Mouse (Mus musculus): ENCODE data around the gene Khnyn.

Khnyn gene

DNA sequence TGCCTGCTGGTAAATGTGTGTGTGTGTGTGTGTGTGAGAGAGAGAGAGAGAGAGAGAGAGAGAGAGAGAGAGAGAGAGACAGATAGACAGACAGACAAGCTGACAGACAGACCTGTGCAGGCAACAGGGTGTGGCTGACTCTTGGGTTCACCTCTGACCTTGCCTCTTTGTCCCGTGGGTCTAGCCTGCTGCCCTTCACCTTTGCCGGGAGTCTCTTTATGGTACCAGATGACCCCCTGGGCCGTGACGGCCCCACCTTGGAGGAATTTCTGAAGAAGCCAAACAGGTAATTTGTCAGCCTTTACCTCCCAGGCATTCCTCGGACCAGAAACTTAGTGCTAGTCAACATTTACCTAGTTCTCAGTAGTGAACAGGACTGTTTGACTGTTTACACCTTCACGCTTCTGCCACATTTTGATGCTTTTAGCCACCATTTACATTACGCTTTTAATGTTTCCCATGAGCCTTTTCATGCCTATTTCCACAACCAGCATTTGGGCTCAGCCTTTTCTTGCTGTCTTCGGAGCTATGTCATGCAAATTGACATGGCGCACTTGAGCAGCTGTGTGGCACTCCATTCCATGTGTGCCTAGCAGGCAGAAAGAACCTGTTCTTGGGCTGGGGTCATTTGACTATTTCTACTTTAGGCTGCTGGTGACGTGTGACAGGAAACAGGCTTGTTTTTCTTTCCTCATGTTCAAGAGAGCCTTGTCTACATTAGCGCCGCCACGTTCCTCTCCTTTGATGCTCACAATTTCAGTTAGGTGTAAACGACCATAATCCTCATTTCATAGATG is 16.3 kb upstream of the Khnyn start:
- in situ Hi-C loops (cut with MboI; ENCODE audit: low pct_unique_long_range_greater_than_20kb in 1 of 2, low sequenced_read_pairs in 2 of 2, unreplicated experiment in 1 of 2), result no loop called here

DNA sequence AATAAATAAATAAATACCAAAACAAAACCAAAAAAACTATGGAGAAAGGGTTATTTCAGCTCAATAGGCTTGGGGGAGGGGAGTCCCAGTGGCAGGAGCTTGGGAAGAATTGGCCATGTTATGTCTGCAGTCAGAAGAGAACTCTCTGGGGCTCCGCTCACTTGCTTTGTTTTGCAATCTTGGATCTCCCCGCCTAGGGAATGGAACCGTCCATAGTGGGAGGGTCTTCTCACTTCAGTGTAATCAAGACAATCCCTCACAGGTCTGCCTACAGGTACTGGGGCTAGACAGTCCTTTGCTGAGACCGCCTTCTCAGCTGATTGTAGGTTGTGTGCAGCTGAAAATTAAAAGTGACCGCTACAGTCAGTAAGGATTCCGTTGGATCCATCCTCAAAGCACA is 15.2 kb upstream of the Khnyn start:
- in situ Hi-C loops (cut with MboI; ENCODE audit: low pct_unique_long_range_greater_than_20kb in 1 of 2, low sequenced_read_pairs in 2 of 2, unreplicated experiment in 1 of 2), result no loop called here

GRCm38 (mm10) chr14:55872039-55872438 is 12.7 kb upstream of the Khnyn start:
- in situ Hi-C loops (cut with MboI; ENCODE audit: low pct_unique_long_range_greater_than_20kb in 1 of 2, low sequenced_read_pairs in 2 of 2, unreplicated experiment in 1 of 2), result no loop called here

GRCm38 (mm10) chr14:55872551-55872950 is 12.2 kb upstream of the Khnyn start:
- in situ Hi-C loops (cut with MboI; ENCODE audit: low pct_unique_long_range_greater_than_20kb in 1 of 2, low sequenced_read_pairs in 2 of 2, unreplicated experiment in 1 of 2), result no loop called here

- in situ Hi-C loops (cut with MboI; ENCODE audit: low pct_unique_long_range_greater_than_20kb in 1 of 2, low sequenced_read_pairs in 2 of 2, unreplicated experiment in 1 of 2), result no loop called here
These were observed 11.5 kb upstream of the Khnyn start for GRCm38 (mm10) chr14:55873242-55873713.

GRCm38 (mm10) chr14:55873714-55874683 is 10.7 kb upstream of the Khnyn start:
- in situ Hi-C loops (cut with MboI; ENCODE audit: low pct_unique_long_range_greater_than_20kb in 1 of 2, low sequenced_read_pairs in 2 of 2, unreplicated experiment in 1 of 2), result no loop called here

DNA sequence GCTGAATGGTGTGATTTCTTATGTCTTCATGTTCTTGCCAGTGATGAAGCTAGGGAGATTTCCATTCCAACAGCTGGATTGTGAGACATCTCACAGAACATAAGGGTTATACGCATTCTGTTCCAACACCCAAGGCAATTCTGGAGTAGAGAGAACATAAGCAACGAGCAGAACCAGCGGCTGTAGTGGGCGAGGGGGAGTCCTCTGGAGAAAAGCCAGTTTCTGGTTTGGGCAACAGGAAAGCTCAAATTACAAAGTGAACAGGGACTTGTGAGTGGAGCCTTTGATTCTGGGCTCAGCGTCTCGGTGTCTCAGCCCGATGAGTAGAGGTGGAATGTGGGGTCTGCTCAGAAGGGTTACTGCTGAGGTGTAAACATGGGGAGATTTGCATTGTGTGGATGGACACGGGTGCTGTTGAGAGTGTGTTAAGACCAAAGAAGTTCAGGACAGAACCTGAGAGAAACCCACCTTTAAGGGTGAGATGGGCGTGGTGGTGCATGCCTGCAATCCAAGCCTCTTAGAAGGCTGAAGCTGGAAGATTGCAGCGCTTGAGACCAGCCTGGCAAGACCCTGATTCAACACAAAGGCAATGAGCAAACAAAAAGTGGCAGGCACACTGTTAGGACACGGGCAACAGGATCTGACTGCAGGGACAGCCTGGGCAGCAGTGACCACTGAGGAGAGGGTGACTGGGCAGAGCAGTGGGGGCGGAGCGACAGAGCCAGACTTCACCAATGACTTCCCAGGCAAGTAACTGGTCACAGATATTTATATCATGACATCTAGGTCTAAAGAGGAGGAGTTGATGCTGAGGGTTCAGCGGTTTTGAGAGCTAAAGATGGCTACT is 7.1 kb upstream of the Khnyn start:
- in situ Hi-C loops (cut with MboI; ENCODE audit: low pct_unique_long_range_greater_than_20kb in 1 of 2, low sequenced_read_pairs in 2 of 2, unreplicated experiment in 1 of 2), result loop anchor here in 1 of 2 experiments (5.0 kb wide), 1 partner anchor 35 kb away; no protein-coding TSS in a partner anchor

DNA sequence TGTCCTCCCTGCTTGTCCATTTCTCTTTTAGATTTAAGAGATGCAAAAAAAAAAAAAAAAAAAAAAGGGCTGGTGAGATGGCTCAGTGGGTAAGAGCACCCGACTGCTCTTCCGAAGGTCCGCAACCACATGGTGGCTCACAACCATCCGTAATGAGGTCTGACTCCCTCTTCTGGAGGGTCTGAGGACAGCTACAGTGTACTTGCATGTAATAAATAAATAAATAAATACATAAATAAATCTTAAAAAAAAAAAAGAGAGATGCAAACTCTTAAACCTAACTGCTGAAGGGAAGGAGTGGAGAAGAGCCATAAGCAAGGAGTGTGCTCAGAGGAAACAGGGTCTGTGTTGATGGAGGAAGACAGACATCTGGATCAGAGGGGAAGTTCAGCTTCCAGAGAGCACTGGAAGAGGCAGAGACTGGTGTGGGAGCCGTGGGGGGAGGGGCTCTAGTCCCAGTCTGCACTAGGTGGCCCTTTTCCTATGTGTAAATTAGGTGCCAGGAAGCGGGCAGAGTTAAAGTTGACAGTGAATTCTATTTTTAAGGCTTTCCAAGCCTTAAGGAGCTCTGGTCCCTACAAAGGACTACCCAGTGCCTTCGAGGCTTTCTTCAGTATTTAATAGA is 6.3 kb upstream of the Khnyn start:
- in situ Hi-C loops (cut with MboI; ENCODE audit: low pct_unique_long_range_greater_than_20kb in 1 of 2, low sequenced_read_pairs in 2 of 2, unreplicated experiment in 1 of 2), result loop anchor here in 1 of 2 experiments (5.0 kb wide), 1 partner anchor 34 kb away; no protein-coding TSS in a partner anchor

DNA sequence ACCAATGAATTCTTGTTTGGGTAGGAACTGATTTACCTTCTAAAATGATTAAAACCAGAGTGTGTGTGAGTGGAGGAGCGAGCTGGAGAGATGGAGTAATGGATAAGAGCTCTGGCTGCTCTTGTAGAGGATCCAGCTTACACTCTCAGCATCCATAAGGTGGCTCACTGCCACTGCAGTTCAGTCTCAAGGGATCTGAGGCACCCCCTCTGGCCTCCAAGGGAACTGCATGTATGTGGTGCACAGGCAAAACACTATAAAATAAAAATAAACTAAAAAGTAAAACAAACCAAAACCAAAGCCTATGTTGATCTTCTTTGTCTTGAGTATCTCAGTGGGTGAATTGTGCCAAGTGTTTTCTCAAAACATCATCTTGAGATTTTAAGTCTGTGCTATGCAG is 5.1 kb upstream of the Khnyn start:
- in situ Hi-C loops (cut with MboI; ENCODE audit: low pct_unique_long_range_greater_than_20kb in 1 of 2, low sequenced_read_pairs in 2 of 2, unreplicated experiment in 1 of 2), result loop anchor here in 1 of 2 experiments (5.0 kb wide), 1 partner anchor 33 kb away; no protein-coding TSS in a partner anchor

- in situ Hi-C loops (cut with MboI; ENCODE audit: low pct_unique_long_range_greater_than_20kb in 1 of 2, low sequenced_read_pairs in 2 of 2, unreplicated experiment in 1 of 2), result no loop called here
These were observed 3.8 kb upstream of the Khnyn start for GRCm38 (mm10) chr14:55880982-55881381.

GRCm38 (mm10) chr14:55882171-55882641 is 2.5 kb upstream of the Khnyn start:
- in situ Hi-C loops (cut with MboI; ENCODE audit: low pct_unique_long_range_greater_than_20kb in 1 of 2, low sequenced_read_pairs in 2 of 2, unreplicated experiment in 1 of 2), result no loop called here

DNA sequence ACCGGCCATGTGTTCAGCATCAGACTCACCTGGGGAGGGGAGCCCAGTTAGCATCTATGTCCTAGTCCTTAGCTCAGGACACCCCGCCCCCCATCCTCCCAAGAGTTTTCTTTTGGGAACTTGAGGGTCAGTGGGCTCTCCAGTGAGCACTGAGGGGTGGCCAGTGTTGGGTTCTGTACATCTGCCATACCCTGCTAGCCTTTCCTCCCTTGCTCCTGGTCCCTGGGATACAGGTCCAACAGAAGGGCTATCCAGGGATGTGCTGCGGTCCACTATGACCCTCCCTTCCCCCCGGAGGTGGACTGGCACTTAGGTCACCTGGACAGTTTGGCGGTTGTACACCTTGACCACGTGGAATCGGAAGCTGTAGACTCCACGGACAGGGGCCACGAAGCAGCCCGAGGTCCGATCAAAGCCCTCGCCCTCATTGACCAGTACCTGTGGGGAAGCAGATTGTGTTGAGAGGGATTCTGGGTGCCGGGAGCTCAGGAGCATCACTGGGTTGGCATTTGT is 1.5 kb upstream of the Khnyn start:
- in situ Hi-C loops (cut with MboI; ENCODE audit: low pct_unique_long_range_greater_than_20kb in 1 of 2, low sequenced_read_pairs in 2 of 2, unreplicated experiment in 1 of 2), result no loop called here

GRCm38 (mm10) chr14:55883663-55884062 is 1.1 kb upstream of the Khnyn start:
- in situ Hi-C loops (cut with MboI; ENCODE audit: low pct_unique_long_range_greater_than_20kb in 1 of 2, low sequenced_read_pairs in 2 of 2, unreplicated experiment in 1 of 2), result no loop called here

GRCm38 (mm10) chr14:55884166-55884565 is 581 bp upstream of the Khnyn start, which contains the start of gene Cbln3:
Cbln3 (minus strand) TSS chr14:55884392.
- in situ Hi-C loops (cut with MboI; ENCODE audit: low pct_unique_long_range_greater_than_20kb in 1 of 2, low sequenced_read_pairs in 2 of 2, unreplicated experiment in 1 of 2), result no loop called here

DNA sequence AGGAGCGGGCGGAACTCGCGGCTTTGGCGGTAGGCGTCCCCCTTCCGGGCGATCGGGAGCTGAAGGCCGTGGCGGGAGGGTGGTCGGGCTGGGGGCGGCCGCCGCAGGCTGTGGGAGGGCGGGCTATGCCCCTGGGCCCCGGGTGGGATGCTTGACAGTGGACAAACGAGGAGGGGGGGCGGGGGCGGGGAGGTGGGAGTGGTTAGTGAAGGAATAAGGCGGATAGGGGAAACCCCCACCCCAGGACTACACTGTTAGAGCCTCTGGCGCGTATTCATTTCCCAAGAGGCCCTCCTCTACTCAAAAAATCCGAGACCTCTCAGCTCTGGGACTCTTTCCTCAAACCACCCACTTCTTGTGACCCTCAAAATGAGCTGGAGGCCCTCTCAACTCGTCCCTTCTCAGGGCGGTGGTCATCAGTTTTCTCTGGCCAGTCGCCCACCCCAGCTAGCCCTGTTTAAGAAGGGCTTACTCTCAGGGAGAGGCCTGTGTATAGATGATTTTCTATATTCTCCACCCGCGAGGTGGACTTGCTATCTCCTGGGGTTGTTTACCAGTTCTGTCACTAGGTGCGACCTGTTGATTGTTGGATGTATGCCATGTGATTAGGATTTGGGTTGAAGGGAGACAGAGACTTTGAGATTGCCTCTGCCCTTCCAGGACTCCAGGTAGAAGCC is 505 bp downstream of the Khnyn start:
- in situ Hi-C loops (cut with MboI; ENCODE audit: low pct_unique_long_range_greater_than_20kb in 1 of 2, low sequenced_read_pairs in 2 of 2, unreplicated experiment in 1 of 2), result no loop called here

DNA sequence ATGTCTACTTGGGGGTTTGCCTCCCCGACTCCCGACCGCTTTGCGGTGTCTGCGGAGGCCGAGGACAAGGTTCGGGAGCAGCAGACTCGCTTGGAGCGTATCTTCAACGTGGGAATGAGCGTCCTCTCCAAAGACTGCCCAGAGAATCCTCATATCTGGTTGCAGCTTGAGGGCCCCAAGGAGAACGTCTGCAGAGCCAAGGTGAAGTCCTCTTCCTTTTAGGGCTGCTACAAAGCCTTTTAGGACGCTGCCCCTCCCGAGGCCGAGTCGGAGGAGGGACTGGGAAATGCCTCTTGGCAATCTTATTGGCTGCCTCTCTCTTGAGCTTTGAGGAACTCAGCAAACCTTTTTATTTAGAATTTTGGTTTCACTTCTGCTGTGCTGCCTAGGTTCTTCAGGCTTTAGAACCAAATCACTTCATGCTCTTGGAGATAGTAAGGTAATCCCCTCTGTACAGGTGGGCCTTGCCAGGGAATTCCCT is 1.1 kb downstream of the Khnyn start:
- in situ Hi-C loops (cut with MboI; ENCODE audit: low pct_unique_long_range_greater_than_20kb in 1 of 2, low sequenced_read_pairs in 2 of 2, unreplicated experiment in 1 of 2), result no loop called here
